Mouse (Mus musculus): ENCODE measurements around the gene Itgal. TPM values are rescaled to one million over a fixed set of nuclear protein-coding genes. Genes with fewer than 3 reads are reported as not detected.
"Not testable (repeated sequence)": the region's sequence is repeated elsewhere in the genome, so short reads cannot be mapped to it uniquely, and the experiment has no call there.

Gene Itgal
- polyA plus RNA-seq, 1 experiment from 2014 or later = 1.2 TPM

DNA sequence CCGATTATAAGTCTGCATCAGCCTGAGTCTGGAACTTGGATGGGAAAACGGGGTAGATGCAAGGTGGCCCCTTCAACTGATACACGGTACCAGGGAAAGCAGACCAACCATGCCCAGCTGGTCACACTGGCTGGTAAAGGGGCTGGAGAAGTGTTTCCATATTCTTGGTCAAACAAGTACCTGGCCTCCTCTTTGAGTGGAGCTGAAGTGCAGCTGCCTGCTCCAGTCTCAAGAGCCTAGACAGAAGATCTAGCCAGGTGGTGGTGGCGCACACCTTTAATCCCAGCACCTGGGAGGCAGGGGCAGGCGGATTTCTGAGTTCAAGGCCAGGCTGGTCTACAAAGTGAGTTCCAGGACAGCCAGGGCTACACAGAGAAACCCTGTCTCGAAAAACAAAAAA, 45.8 kb downstream of the Itgal start:
- H3K4me3 ChIP-seq (ENCODE audit: low read depth, low read length); H3K9ac ChIP-seq (ENCODE audit: low read length); H3K36me3 ChIP-seq (ENCODE audit: control insufficient read depth, insufficient read depth, low read length); H3K9me3 ChIP-seq (ENCODE audit: control insufficient read depth, low read length); H3K27me3 ChIP-seq (ENCODE audit: control insufficient read depth, insufficient read depth, low read length); DNase-seq (ENCODE audit: low spot score); H3K4me2 ChIP-seq (ENCODE audit: low read depth); H3K4me1 ChIP-seq (ENCODE audit: control insufficient read depth, insufficient read depth, low read length); H3K27ac ChIP-seq (ENCODE audit: low read depth, low read length); ATAC-seq (ENCODE audit: insufficient read depth, low FRiP score, low TSS enrichment): not testable (repeated sequence)
- 94% methylated on average over 5 of the region's 6 CpGs for WGBS

DNA sequence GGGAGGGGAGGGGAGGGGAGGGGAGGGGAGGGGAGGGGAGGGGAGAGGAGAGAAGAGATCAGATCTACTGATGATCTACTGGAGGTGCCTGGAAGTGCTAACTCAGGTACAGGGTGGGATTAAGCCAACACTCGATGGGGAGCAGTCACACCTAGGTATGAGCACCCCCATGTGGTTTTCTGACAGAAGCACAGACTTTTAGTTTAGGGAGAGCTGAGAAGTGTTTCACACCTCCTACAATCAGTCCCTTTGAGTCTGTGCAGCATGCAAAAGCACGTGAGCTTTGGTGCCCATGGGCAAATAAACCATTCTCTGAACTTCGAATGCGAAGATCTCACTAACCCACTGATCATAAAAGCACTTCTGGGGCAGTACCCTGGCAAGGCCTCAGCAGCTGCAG, 46.3 kb downstream of the Itgal start:
- Histone ChIP-seq H3K9ac (ENCODE audit: low read length) (no peak overlapping the region), H3K36me3 (ENCODE audit: control insufficient read depth, insufficient read depth, low read length) (peaks cover 5% of the 10 kb centered on the region; the same call in 1 of the 2 replicates), H3K27ac (ENCODE audit: low read depth, low read length) (no peak overlapping the region), H3K4me1 (ENCODE audit: control insufficient read depth, insufficient read depth, low read length) (peaks cover 5% of the 10 kb centered on the region; the same call in 1 of the 2 replicates), H3K4me3 (ENCODE audit: low read depth, low read length) (no peak overlapping the region), H3K4me2 (ENCODE audit: low read depth) (no peak overlapping the region), H3K27me3 (ENCODE audit: control insufficient read depth, insufficient read depth, low read length) (no peaks in the 10 kb centered on the region), H3K9me3 (ENCODE audit: control insufficient read depth, low read length) (no peaks in the 10 kb centered on the region)
- DNase-seq (ENCODE audit: low spot score) (no peak), ATAC-seq (ENCODE audit: insufficient read depth, low FRiP score, low TSS enrichment) (no peak)
- WGBS = 69% methylated on average over 4 of the region's 4 CpGs

GRCm38 (mm10) chr7:127342888-127343287, 46.8 kb downstream of the Itgal start:
- DNase-seq (ENCODE audit: low spot score) (no peak), ATAC-seq (ENCODE audit: insufficient read depth, low FRiP score, low TSS enrichment) (no peak)
- Histone ChIP-seq H3K9ac (ENCODE audit: low read length) (no peak overlapping the region), H3K4me1 (ENCODE audit: control insufficient read depth, insufficient read depth, low read length) (peaks cover 5% of the 10 kb centered on the region; the same call in 1 of the 2 replicates), H3K4me2 (ENCODE audit: low read depth) (no peak overlapping the region), H3K9me3 (ENCODE audit: control insufficient read depth, low read length) (no peaks in the 10 kb centered on the region), H3K27me3 (ENCODE audit: control insufficient read depth, insufficient read depth, low read length) (no peaks in the 10 kb centered on the region), H3K27ac (ENCODE audit: low read depth, low read length) (no peak overlapping the region), H3K36me3 (ENCODE audit: control insufficient read depth, insufficient read depth, low read length) (peaks cover 5% of the 10 kb centered on the region; the same call in 1 of the 2 replicates), H3K4me3 (ENCODE audit: low read depth, low read length) (no peak overlapping the region)
- WGBS = 96% methylated on average over 7 of the region's 7 CpGs

DNA sequence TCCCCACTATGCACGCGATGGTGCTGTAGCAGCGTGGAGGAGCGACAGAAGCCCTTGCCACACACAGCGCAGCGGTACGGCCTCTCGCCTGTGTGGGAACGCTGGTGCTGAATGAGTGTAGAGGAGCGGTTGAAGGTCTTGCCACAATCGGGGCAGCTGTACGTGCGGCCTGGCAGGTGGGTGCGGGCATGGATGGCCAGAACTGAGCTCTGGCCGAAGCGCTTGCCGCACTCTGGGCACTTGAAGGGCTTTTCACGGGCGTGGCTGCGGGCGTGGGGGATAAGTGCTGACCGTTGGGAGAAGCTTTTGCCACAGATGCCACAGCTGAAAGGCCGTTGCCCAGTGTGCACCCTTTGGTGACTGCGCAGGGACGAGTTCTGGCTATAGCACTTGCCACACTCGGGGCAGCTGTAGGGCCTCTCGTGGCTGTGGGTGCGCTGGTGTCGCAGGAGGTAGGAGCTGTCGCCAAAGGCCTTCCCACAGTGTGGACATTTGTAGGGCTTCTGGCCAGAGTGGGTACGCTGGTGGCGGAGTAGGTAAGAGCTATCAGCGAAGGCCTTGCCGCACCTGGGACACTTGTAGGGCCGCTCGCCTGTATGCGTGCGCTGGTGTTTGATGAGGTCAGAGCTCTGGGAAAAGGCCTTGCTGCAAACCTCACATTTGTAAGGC, 47.4 kb downstream of the Itgal start:
- Histone ChIP-seq H3K9ac (ENCODE audit: low read length) (no peak overlapping the region), H3K27ac (ENCODE audit: low read depth, low read length) (no peak overlapping the region), H3K27me3 (ENCODE audit: control insufficient read depth, insufficient read depth, low read length) (no peaks in the 10 kb centered on the region), H3K4me3 (ENCODE audit: low read depth, low read length) (peak overlapping the region; percentile 1; the same call in 1 of the 2 replicates), H3K4me2 (ENCODE audit: low read depth) (no peak overlapping the region), H3K36me3 (ENCODE audit: control insufficient read depth, insufficient read depth, low read length) (peaks cover 5% of the 10 kb centered on the region; the same call in 1 of the 2 replicates), H3K4me1 (ENCODE audit: control insufficient read depth, insufficient read depth, low read length) (peaks cover 5% of the 10 kb centered on the region; the same call in 1 of the 2 replicates), H3K9me3 (ENCODE audit: control insufficient read depth, low read length) (no peaks in the 10 kb centered on the region)
- 94% methylated on average over 38 of the region's 38 CpGs for WGBS
- DNase-seq (ENCODE audit: low spot score) (no peak), ATAC-seq (ENCODE audit: insufficient read depth, low FRiP score, low TSS enrichment) (no peak)

DNA sequence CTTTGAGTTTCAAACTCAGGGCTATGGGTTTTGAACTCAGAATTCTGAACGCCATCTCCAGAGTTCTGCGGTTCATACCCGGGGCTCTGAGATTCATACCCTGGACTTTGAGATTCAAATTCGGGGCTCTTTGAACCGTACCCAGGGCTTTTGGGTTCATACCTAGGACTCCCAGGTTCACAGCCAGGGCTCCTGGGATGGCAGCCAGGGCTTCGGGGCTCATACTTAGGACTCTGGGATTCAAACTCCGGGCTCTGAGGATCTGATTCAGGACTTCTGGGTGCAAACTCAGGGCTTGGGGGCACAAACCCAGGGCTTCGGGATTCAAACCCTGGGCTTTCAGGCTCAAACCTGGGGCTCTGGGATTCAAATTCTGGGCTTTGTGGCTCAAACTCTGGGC, 48.3 kb downstream of the Itgal start:
- Histone ChIP-seq H3K4me1 (ENCODE audit: control insufficient read depth, insufficient read depth, low read length) (peaks cover 5% of the 10 kb centered on the region; the same call in 1 of the 2 replicates), H3K27ac (ENCODE audit: low read depth, low read length) (no peak overlapping the region)
- 90% methylated on average over 8 of the region's 8 CpGs for WGBS

GRCm38 (mm10) chr7:127345092-127345491, 49.0 kb downstream of the Itgal start:
- Histone ChIP-seq H3K27ac (ENCODE audit: low read depth, low read length) (peak overlapping the region; percentile 84), H3K4me3 (ENCODE audit: low read depth, low read length) (peak overlapping the region; percentile 95), H3K4me1 (ENCODE audit: control insufficient read depth, insufficient read depth, low read length) (peaks cover 5% of the 10 kb centered on the region; the same call in 1 of the 2 replicates), H3K4me2 (ENCODE audit: low read depth) (peak overlapping the region; percentile 85), H3K27me3 (ENCODE audit: control insufficient read depth, insufficient read depth, low read length) (no peaks in the 10 kb centered on the region), H3K9me3 (ENCODE audit: control insufficient read depth, low read length) (no peaks in the 10 kb centered on the region), H3K9ac (ENCODE audit: low read length) (peak overlapping the region; percentile 86), H3K36me3 (ENCODE audit: control insufficient read depth, insufficient read depth, low read length) (peaks cover 5% of the 10 kb centered on the region; the same call in 1 of the 2 replicates)
- ATAC-seq (ENCODE audit: insufficient read depth, low FRiP score, low TSS enrichment) (0 out of 2 replicates have a peak, but pooled peaks have one; percentile 26), DNase-seq (ENCODE audit: low spot score) (no peak)
- WGBS = 0% methylated on average over 41 of the region's 42 CpGs

More for the DNA sequence above, 48.3 kb downstream of the Itgal start:
- peak overlapping the region; percentile 95; the same call in 1 of the 2 replicates for H3K4me3 ChIP-seq (ENCODE audit: low read depth, low read length)
- ATAC-seq (ENCODE audit: insufficient read depth, low FRiP score, low TSS enrichment) = no peak
- peaks cover 5% of the 10 kb centered on the region; the same call in 1 of the 2 replicates for H3K36me3 ChIP-seq (ENCODE audit: control insufficient read depth, insufficient read depth, low read length)
- H3K27me3 ChIP-seq (ENCODE audit: control insufficient read depth, insufficient read depth, low read length) = no peaks in the 10 kb centered on the region
- no peaks in the 10 kb centered on the region for H3K9me3 ChIP-seq (ENCODE audit: control insufficient read depth, low read length)
- peak overlapping the region; percentile 85 for H3K4me2 ChIP-seq (ENCODE audit: low read depth)
- no peak for DNase-seq (ENCODE audit: low spot score)
- no peak overlapping the region for H3K9ac ChIP-seq (ENCODE audit: low read length)

- DNase-seq (ENCODE audit: low spot score) (peak; percentile 95), ATAC-seq (ENCODE audit: insufficient read depth, low FRiP score, low TSS enrichment) (peak; percentile 93)
- H3K4me2 ChIP-seq (ENCODE audit: low read depth) = peak within 1 kb of the TSS; percentile 85
- no peaks in the 10 kb centered on the region for H3K27me3 ChIP-seq (ENCODE audit: control insufficient read depth, insufficient read depth, low read length)
- peaks cover 5% of the 10 kb centered on the region; the same call in 1 of the 2 replicates for H3K36me3 ChIP-seq (ENCODE audit: control insufficient read depth, insufficient read depth, low read length)
- under 1% methylated on average over 59 of the region's 76 CpGs for WGBS
- no peaks in the 10 kb centered on the region for H3K9me3 ChIP-seq (ENCODE audit: control insufficient read depth, low read length)
- H3K4me3 ChIP-seq (ENCODE audit: low read depth, low read length) = peak within 1 kb of the TSS; percentile 95
- H3K4me1 ChIP-seq (ENCODE audit: control insufficient read depth, insufficient read depth, low read length) = peaks cover 5% of the 10 kb centered on the region; the same call in 1 of the 2 replicates
- peak within 1 kb of the TSS; percentile 86 for H3K9ac ChIP-seq (ENCODE audit: low read length)
- peak within 1 kb of the TSS; percentile 84 for H3K27ac ChIP-seq (ENCODE audit: low read depth, low read length)
Observed at GRCm38 (mm10) chr7:127345512-127346325, 49.7 kb downstream of the Itgal start, which contains the start of gene Zfp768. Gene Zfp768 (minus strand): TSS chr7:127345589.

- peaks cover 5% of the 10 kb centered on the region; the same call in 1 of the 2 replicates for H3K4me1 ChIP-seq (ENCODE audit: control insufficient read depth, insufficient read depth, low read length)
- no peaks in the 10 kb centered on the region for H3K27me3 ChIP-seq (ENCODE audit: control insufficient read depth, insufficient read depth, low read length)
- no peak for DNase-seq (ENCODE audit: low spot score)
- ATAC-seq (ENCODE audit: insufficient read depth, low FRiP score, low TSS enrichment) = no peak
- 13% methylated on average over 8 of the region's 8 CpGs for WGBS
- peaks cover 3% of the 10 kb centered on the region; the same call in 1 of the 2 replicates for H3K36me3 ChIP-seq (ENCODE audit: control insufficient read depth, insufficient read depth, low read length)
- H3K27ac ChIP-seq (ENCODE audit: low read depth, low read length) = no peak overlapping the region
- H3K4me3 ChIP-seq (ENCODE audit: low read depth, low read length) = peak overlapping the region; percentile 95; the same call in 1 of the 2 replicates
- H3K4me2 ChIP-seq (ENCODE audit: low read depth) = peak overlapping the region; percentile 85
- no peak overlapping the region for H3K9ac ChIP-seq (ENCODE audit: low read length)
- H3K9me3 ChIP-seq (ENCODE audit: control insufficient read depth, low read length) = no peaks in the 10 kb centered on the region
Observed at GRCm38 (mm10) chr7:127346676-127347075, 50.6 kb downstream of the Itgal start.

All from neural tube, embryonic 11.5 days (tissue).